Mouse (Mus musculus) ES-E14 (cell line): ENCODE data around the gene Tnrc6c.

Experiments
- CHD2 ChIP-seq: IDR thresholded peaks from 2 replicates; pipeline ENCODE4 v1.6.1; 2014; ENCODE audit warnings: mild to moderate bottlenecking, low read depth, low read length, inconsistent platforms
- HCFC1 ChIP-seq: IDR thresholded peaks from 2 replicates; pipeline ENCODE4 v1.6.1; 2012; ENCODE audit warnings: low read length, inconsistent platforms, borderline replicate concordance; ENCODE audit not compliant: insufficient read depth

GRCm38 (mm10) chr11:117666563-117666962 lies 12.5 kb downstream of the Tnrc6c start:
- TF ChIP-seq HCFC1 (no peak), CHD2 (no peak)
